Mouse (Mus musculus) limb, embryonic 13.5 days (tissue): ENCODE results near the gene Camkk2. TPM values are rescaled to one million over a fixed set of nuclear protein-coding genes. Genes with fewer than 3 reads are reported as not detected.
A peak's percentile ranks its signal among the peaks of the same experiment; 100 is the strongest.

Source experiments
- ATAC-seq: fragments of 200-750 bp; cut with Nextera tagmentation; 2 replicates; pipeline ENCODE4 v1.8.0; 2017; ENCODE audit warnings: low read depth, moderate number of reproducible peaks, moderate TSS enrichment; ENCODE audit not compliant: low FRiP score
- H3K27ac ChIP-seq: fragments of 300-500 bp; sonication (generic); 2 replicates; pipeline ENCODE4 v1.5.1; 2015; ENCODE audit warnings: inconsistent platforms, mild to moderate bottlenecking, moderate library complexity
- H3K27me3 ChIP-seq: fragments of 300-500 bp; sonication (generic); 2 replicates; pipeline ENCODE4 v1.6.1; 2015; ENCODE audit warnings: mild to moderate bottlenecking, inconsistent platforms
- H3K36me3 ChIP-seq: fragments of 300-500 bp; sonication (generic); 2 replicates; pipeline ENCODE4 v1.6.1; 2015; ENCODE audit warnings: inconsistent platforms, mild to moderate bottlenecking, moderate library complexity
- H3K4me1 ChIP-seq: fragments of 300-500 bp; sonication (generic); 2 replicates; pipeline ENCODE4 v1.6.1; 2015; ENCODE audit warnings: inconsistent platforms
- H3K4me2 ChIP-seq: fragments of 300-500 bp; sonication (generic); replicated peaks from 2 replicates; pipeline ENCODE4 v1.6.1; 2015; ENCODE audit warnings: inconsistent platforms, mild to moderate bottlenecking, moderate library complexity
- H3K4me3 ChIP-seq: fragments of 300-500 bp; sonication (generic); 2 replicates; pipeline ENCODE4 v1.5.1; 2015; ENCODE audit warnings: moderate library complexity, mild to moderate bottlenecking, inconsistent platforms
- H3K9ac ChIP-seq: fragments of 300-500 bp; sonication (generic); 2 replicates; pipeline ENCODE4 v1.6.1; 2015; ENCODE audit warnings: mild to moderate bottlenecking, inconsistent platforms
- H3K9me3 ChIP-seq: fragments of 300-500 bp; sonication (generic); 2 replicates; pipeline ENCODE4 v1.6.1; 2016; ENCODE audit warnings: inconsistent platforms
- WGBS: fragments of 180-500 bp; shearing (Covaris S2); methylation state at CpG from one replicate; pipeline ENCODE4 v1.1.7; 2015; 5-methylcytosine and 5-hydroxymethylcytosine counted together
- polyA plus RNA-seq: library from polyadenylated mRNA; unstranded; fragments of >200 nt; fragmentation: Nextera tagmentation; extraction: Ambion mirVana; gene quantifications from 2 replicates; pipeline ENCODE4 v1.2.1, GENCODE M21; 2015

Camkk2 gene
- polyA plus RNA-seq, result 36.4 and 38.0 TPM in 2 replicates

GRCm38 (mm10) chr5:122779277-122779834 lies at the start of gene Camkk2:
Gene Camkk2, minus strand, starts transcription at chr5:122779409.
- peak; percentile 92 for ATAC-seq
- WGBS, result under 1% methylated on average over 54 of the region's 63 CpGs
- no peaks in the 10 kb centered on the region for H3K27me3 ChIP-seq

GRCm38 (mm10) chr5:122825099-122825498 lies 45.9 kb upstream of the Camkk2 start:
- Histone ChIP-seq H3K4me1 (peaks cover 3% of the 10 kb centered on the region), H3K4me2 (no peak overlapping the region), H3K9me3 (no peaks in the 10 kb centered on the region), H3K9ac (no peak overlapping the region), H3K36me3 (no peaks in the 10 kb centered on the region), H3K4me3 (no peak overlapping the region), H3K27ac (no peak overlapping the region), H3K27me3 (no peaks in the 10 kb centered on the region)
- ATAC-seq, result no peak
- WGBS, result 82% methylated on average over 8 of the region's 8 CpGs

More at GRCm38 (mm10) chr5:122779277-122779834, at the start of gene Camkk2:
- H3K4me2 ChIP-seq, result peak within 1 kb of the TSS; percentile 93
- H3K4me1 ChIP-seq, result peaks cover 13% of the 10 kb centered on the region
- H3K36me3 ChIP-seq, result no peaks in the 10 kb centered on the region
- H3K27ac ChIP-seq, result peak within 1 kb of the TSS; percentile 65
- H3K4me3 ChIP-seq, result peak within 1 kb of the TSS; percentile 79
- peak within 1 kb of the TSS; percentile 86 for H3K9ac ChIP-seq
- no peaks in the 10 kb centered on the region for H3K9me3 ChIP-seq

GRCm38 (mm10) chr5:122824450-122824849 lies 45.2 kb upstream of the Camkk2 start:
- Histone ChIP-seq H3K36me3 (peaks cover under 1% of the 10 kb centered on the region; the same call in 1 of the 2 replicates), H3K9me3 (no peaks in the 10 kb centered on the region), H3K4me1 (peaks cover 9% of the 10 kb centered on the region), H3K4me2 (no peak overlapping the region), H3K9ac (no peak overlapping the region), H3K27ac (no peak overlapping the region), H3K4me3 (no peak overlapping the region), H3K27me3 (no peaks in the 10 kb centered on the region)
- 70% methylated on average over 6 of the region's 6 CpGs for WGBS
- no peak for ATAC-seq

- Histone ChIP-seq H3K9ac (no peak overlapping the region), H3K4me1 (peaks cover 12% of the 10 kb centered on the region), H3K27ac (no peak overlapping the region), H3K4me3 (no peak overlapping the region), H3K27me3 (no peaks in the 10 kb centered on the region), H3K9me3 (no peaks in the 10 kb centered on the region), H3K36me3 (peaks cover 4% of the 10 kb centered on the region; the same call in 1 of the 2 replicates), H3K4me2 (no peak overlapping the region)
- 61% methylated on average over 1 of the region's 1 CpGs for WGBS
- ATAC-seq, result no peak
Measured at GRCm38 (mm10) chr5:122823976-122824375, 44.8 kb upstream of the Camkk2 start.

- H3K4me1 ChIP-seq, result peaks cover 12% of the 10 kb centered on the region
- no peak overlapping the region for H3K4me2 ChIP-seq
- H3K36me3 ChIP-seq, result peaks cover 19% of the 10 kb centered on the region
- H3K27me3 ChIP-seq, result no peaks in the 10 kb centered on the region
- no peak for ATAC-seq
- no peak overlapping the region for H3K4me3 ChIP-seq
- H3K9me3 ChIP-seq, result no peaks in the 10 kb centered on the region
- 91% methylated on average over 4 of the region's 4 CpGs for WGBS
- H3K9ac ChIP-seq, result no peak overlapping the region
- H3K27ac ChIP-seq, result no peak overlapping the region
Measured at GRCm38 (mm10) chr5:122822441-122822840, 43.2 kb upstream of the Camkk2 start.

- peak overlapping the region; percentile 67 for H3K4me2 ChIP-seq
- H3K27ac ChIP-seq, result peak overlapping the region; percentile 97; the same call in 1 of the 2 replicates
- peak overlapping the region; percentile 57; the same call in 1 of the 2 replicates for H3K9ac ChIP-seq
- 0% methylated on average over 10 of the region's 10 CpGs for WGBS
- H3K36me3 ChIP-seq, result peaks cover 28% of the 10 kb centered on the region
- H3K4me1 ChIP-seq, result peaks cover 12% of the 10 kb centered on the region
- H3K27me3 ChIP-seq, result no peaks in the 10 kb centered on the region
- ATAC-seq, result peak; percentile 40; the same call in 1 of the 2 replicates
- no peaks in the 10 kb centered on the region for H3K9me3 ChIP-seq
- peak overlapping the region; percentile 74 for H3K4me3 ChIP-seq
Measured at GRCm38 (mm10) chr5:122821524-122821885, 42.3 kb upstream of the Camkk2 start.

GRCm38 (mm10) chr5:122820777-122821523 lies 41.7 kb upstream of the Camkk2 start, which contains the start of gene Anapc5:
Gene Anapc5, minus strand, starts transcription at chr5:122821339.
- ATAC-seq, result peak; percentile 100

GRCm38 (mm10) chr5:122812699-122813098 lies 33.5 kb upstream of the Camkk2 start:
- no peak overlapping the region for H3K4me2 ChIP-seq
- peaks cover 94% of the 10 kb centered on the region for H3K36me3 ChIP-seq
- 77% methylated on average over 3 of the region's 3 CpGs for WGBS
- H3K4me1 ChIP-seq, result no peaks in the 10 kb centered on the region
- no peak overlapping the region for H3K4me3 ChIP-seq
- ATAC-seq, result no peak
- H3K27me3 ChIP-seq, result no peaks in the 10 kb centered on the region
- no peak overlapping the region for H3K27ac ChIP-seq
- no peak overlapping the region for H3K9ac ChIP-seq
- no peaks in the 10 kb centered on the region for H3K9me3 ChIP-seq

More at GRCm38 (mm10) chr5:122820777-122821523, 41.7 kb upstream of the Camkk2 start, which contains the start of gene Anapc5:
- no peaks in the 10 kb centered on the region for H3K9me3 ChIP-seq
- peaks cover 12% of the 10 kb centered on the region for H3K4me1 ChIP-seq
- H3K36me3 ChIP-seq, result peaks cover 32% of the 10 kb centered on the region
- under 1% methylated on average over 55 of the region's 55 CpGs for WGBS
- H3K4me3 ChIP-seq, result peak within 1 kb of the TSS; percentile 74
- peak within 1 kb of the TSS; percentile 97 for H3K27ac ChIP-seq
- peak within 1 kb of the TSS; percentile 67 for H3K4me2 ChIP-seq
- H3K27me3 ChIP-seq, result no peaks in the 10 kb centered on the region
- H3K9ac ChIP-seq, result peak within 1 kb of the TSS; percentile 86

- Histone ChIP-seq H3K9me3 (no peaks in the 10 kb centered on the region), H3K27me3 (no peaks in the 10 kb centered on the region), H3K9ac (no peak overlapping the region), H3K27ac (no peak overlapping the region), H3K4me1 (no peaks in the 10 kb centered on the region), H3K4me3 (no peak overlapping the region), H3K4me2 (no peak overlapping the region), H3K36me3 (peaks cover 94% of the 10 kb centered on the region)
- 92% methylated on average over 8 of the region's 9 CpGs for WGBS
- no peak for ATAC-seq
Measured at GRCm38 (mm10) chr5:122811364-122812079, 32.3 kb upstream of the Camkk2 start.

- Histone ChIP-seq H3K36me3 (peaks cover 98% of the 10 kb centered on the region), H3K4me2 (no peak overlapping the region), H3K9ac (no peak overlapping the region), H3K27me3 (no peaks in the 10 kb centered on the region), H3K27ac (no peak overlapping the region), H3K9me3 (no peaks in the 10 kb centered on the region), H3K4me3 (no peak overlapping the region), H3K4me1 (no peaks in the 10 kb centered on the region)
- WGBS, result 61% methylated on average over 3 of the region's 3 CpGs
- no peak for ATAC-seq
Measured at GRCm38 (mm10) chr5:122805503-122805902, 26.3 kb upstream of the Camkk2 start.

- no peak for ATAC-seq
- 0 out of 2 replicates have a peak overlapping the region, but pooled peaks have one; percentile 14 for H3K9ac ChIP-seq
- H3K4me2 ChIP-seq, result no peak overlapping the region
- peaks cover 8% of the 10 kb centered on the region; the same call in 1 of the 2 replicates for H3K4me1 ChIP-seq
- no peaks in the 10 kb centered on the region for H3K9me3 ChIP-seq
- peaks cover 99% of the 10 kb centered on the region for H3K36me3 ChIP-seq
- no peak overlapping the region for H3K27ac ChIP-seq
- no peaks in the 10 kb centered on the region for H3K27me3 ChIP-seq
- no peak overlapping the region for H3K4me3 ChIP-seq
- 53% methylated on average over 9 of the region's 9 CpGs for WGBS
Measured at GRCm38 (mm10) chr5:122802706-122803105, 23.5 kb upstream of the Camkk2 start.

GRCm38 (mm10) chr5:122801684-122802083 lies 22.5 kb upstream of the Camkk2 start:
- ATAC-seq, result no peak
- Histone ChIP-seq H3K4me2 (no peak overlapping the region), H3K27ac (no peak overlapping the region), H3K9me3 (no peaks in the 10 kb centered on the region), H3K27me3 (no peaks in the 10 kb centered on the region), H3K9ac (no peak overlapping the region), H3K4me3 (no peak overlapping the region), H3K36me3 (peaks cover 96% of the 10 kb centered on the region), H3K4me1 (peaks cover 8% of the 10 kb centered on the region; the same call in 1 of the 2 replicates)
- 94% methylated on average over 8 of the region's 8 CpGs for WGBS
